Mouse (Mus musculus) liver, postnatal 0 days (tissue): ENCODE results near the gene Npr3.

Experiments
- CTCF ChIP-seq: sonication (generic); IDR thresholded peaks from 2 replicates; pipeline ENCODE4 v1.5.1; 2016; ENCODE audit warnings: antibody characterized with exemption, low read depth
- EP300 ChIP-seq: IDR thresholded peaks from 2 replicates; pipeline ENCODE4 v1.6.1; 2016; ENCODE audit warnings: antibody characterized with exemption, low read depth, mild to moderate bottlenecking

- TF ChIP-seq CTCF (no peak), EP300 (no peak)
Observed at GRCm38 (mm10) chr15:11859829-11860228, 47.3 kb downstream of the Npr3 start.
